Mouse (Mus musculus) E14TG2a.4 (cell line): ENCODE data around the gene Sdccag8.

Experiments used
- CTCF ChIP-seq: conservative IDR thresholded peaks from 2 replicates; pipeline ENCODE4 v1.5.1; 2014; ENCODE audit warnings: low read length
- NANOG ChIP-seq: IDR thresholded peaks from 2 replicates; pipeline ENCODE4 v1.6.1; 2014; ENCODE audit warnings: borderline replicate concordance, low read length, mixed read lengths
- POU5F1 ChIP-seq: IDR thresholded peaks from 2 replicates; pipeline ENCODE4 v1.6.1; 2014; ENCODE audit warnings: low read length, borderline replicate concordance

GRCm38 (mm10) chr1:177002951-177003350, 188.5 kb downstream of the Sdccag8 start:
- no peak for TF ChIP-seq CTCF
- TF ChIP-seq NANOG, result no peak
- TF ChIP-seq POU5F1, result no peak
